Mouse (Mus musculus): ENCODE data around the gene Zwint. TPM values are rescaled to one million over a fixed set of nuclear protein-coding genes. Genes with fewer than 3 reads are reported as not detected.

The Zwint gene
- total and polyA plus RNA-seq, 3 experiments, result 23.1 to 361 (median 207) TPM

- TF ChIP-seq GATA1 (IDR thresholded peaks at IDR 0.05; ENCODE audit: borderline replicate concordance, low read length) (no peak), CTCF (IDR thresholded peaks at IDR 0.05; ENCODE audit: low read depth, low read length) (no peak), POLR2AphosphoS5 (IDR thresholded peaks at IDR 0.05; ENCODE audit: insufficient replicate concordance, low read depth, low read length) (no peak), TAL1 (conservative IDR thresholded peaks at IDR 0.05; ENCODE audit: low read depth, low read length) (no peak)
- Histone ChIP-seq H3K4me3 (ENCODE audit: low read depth, low read length) (no peak overlapping the region), H3K4me1 (ENCODE audit: insufficient read depth, low read depth, low read length) (peaks cover 10% of the 10 kb centered on the region), H3K36me3 (replicated peaks) (peaks cover 3% of the 10 kb centered on the region), H3K27me3 (ENCODE audit: insufficient read depth, low read length) (peaks cover 10% of the 10 kb centered on the region; the same call in 1 of the 2 replicates), H3K9me3 (replicated peaks) (no peaks in the 10 kb centered on the region)
- ATAC-seq (ENCODE audit: extremely low read depth, insufficient number of reproducible peaks, low FRiP score, poor library complexity, severe bottlenecking), result no peak
- no peak for DNase-seq (ENCODE audit: low spot score)
Measured at GRCm38 (mm10) chr10:72650867-72651266, 3.8 kb upstream of the Zwint start.

- ATAC-seq (ENCODE audit: extremely low read depth, insufficient number of reproducible peaks, low FRiP score, poor library complexity, severe bottlenecking), result no peak
- TF ChIP-seq POLR2AphosphoS5 (IDR thresholded peaks at IDR 0.05; ENCODE audit: insufficient replicate concordance, low read depth, low read length) (no peak), GATA1 (IDR thresholded peaks at IDR 0.05; ENCODE audit: borderline replicate concordance, low read length) (no peak), TAL1 (conservative IDR thresholded peaks at IDR 0.05; ENCODE audit: low read depth, low read length) (no peak), GATA2 (IDR thresholded peaks at IDR 0.05; ENCODE audit: borderline replicate concordance, low read depth, low read length) (no peak)
- H3K36me3 ChIP-seq (replicated peaks), result peaks cover 31% of the 10 kb centered on the region
- peaks cover 6% of the 10 kb centered on the region; the same call in 1 of the 2 replicates for H3K27me3 ChIP-seq (ENCODE audit: insufficient read depth, low read length)
- peaks cover 27% of the 10 kb centered on the region for H3K4me1 ChIP-seq (ENCODE audit: insufficient read depth, low read depth, low read length)
- no peak for DNase-seq (ENCODE audit: low spot score)
- H3K9me3 ChIP-seq (replicated peaks), result no peaks in the 10 kb centered on the region
- H3K4me3 ChIP-seq (ENCODE audit: low read depth, low read length), result peak overlapping the region; percentile 23; the same call in 1 of the 2 replicates
Measured at GRCm38 (mm10) chr10:72653797-72654196, 848 bp upstream of the Zwint start.

DNA sequence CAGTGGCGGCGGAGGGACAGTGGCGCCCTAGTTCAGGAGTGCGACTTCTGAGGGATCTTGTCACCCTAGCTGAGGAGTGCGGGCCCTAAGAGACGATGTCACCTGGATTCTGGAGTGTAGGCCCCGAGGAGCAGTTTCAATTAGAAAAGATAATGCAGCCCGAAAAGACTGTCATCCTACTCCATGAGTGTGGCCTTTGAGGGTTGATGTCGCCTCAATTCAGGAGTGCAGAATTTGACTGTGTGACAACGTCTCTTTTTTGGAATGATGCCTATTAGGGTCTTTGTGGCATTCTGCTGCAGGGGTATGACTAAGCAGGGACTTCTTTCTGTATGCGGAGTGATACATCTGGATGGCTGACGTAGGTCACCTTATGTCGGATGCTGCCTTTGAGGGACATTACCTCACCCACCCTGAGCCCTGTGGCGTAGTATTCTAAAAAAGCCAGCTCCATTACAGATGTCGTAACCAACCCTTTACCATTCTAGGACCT is 418 bp downstream of the Zwint start:
- H3K4me3 ChIP-seq (ENCODE audit: low read depth, low read length), result peak overlapping the region; percentile 82
- peaks cover 6% of the 10 kb centered on the region; the same call in 1 of the 2 replicates for H3K27me3 ChIP-seq (ENCODE audit: insufficient read depth, low read length)
- TF ChIP-seq POLR2AphosphoS5 (IDR thresholded peaks at IDR 0.05; ENCODE audit: insufficient replicate concordance, low read depth, low read length) (no peak), TAL1 (conservative IDR thresholded peaks at IDR 0.05; ENCODE audit: low read depth, low read length) (no peak), GATA2 (IDR thresholded peaks at IDR 0.05; ENCODE audit: borderline replicate concordance, low read depth, low read length) (no peak), CTCF (IDR thresholded peaks at IDR 0.05; ENCODE audit: low read depth, low read length) (no peak), GATA1 (IDR thresholded peaks at IDR 0.05; ENCODE audit: borderline replicate concordance, low read length) (no peak)
- peaks cover 27% of the 10 kb centered on the region for H3K4me1 ChIP-seq (ENCODE audit: insufficient read depth, low read depth, low read length)
- peaks cover 43% of the 10 kb centered on the region for H3K36me3 ChIP-seq (replicated peaks)
- ATAC-seq (ENCODE audit: extremely low read depth, insufficient number of reproducible peaks, low FRiP score, poor library complexity, severe bottlenecking) (peak; percentile 42), DNase-seq (ENCODE audit: low spot score) (peak; percentile 40)
- H3K9me3 ChIP-seq (replicated peaks), result 0 out of 2 replicates have a peak, but pooled peaks cover 1% of the 10 kb centered on the region

- H3K36me3 ChIP-seq (replicated peaks), result peaks cover 79% of the 10 kb centered on the region
- TF ChIP-seq GATA1 (IDR thresholded peaks at IDR 0.05; ENCODE audit: borderline replicate concordance, low read length) (no peak), GATA2 (IDR thresholded peaks at IDR 0.05; ENCODE audit: borderline replicate concordance, low read depth, low read length) (no peak), POLR2AphosphoS5 (IDR thresholded peaks at IDR 0.05; ENCODE audit: insufficient replicate concordance, low read depth, low read length) (no peak), CTCF (IDR thresholded peaks at IDR 0.05; ENCODE audit: low read depth, low read length) (no peak), TAL1 (conservative IDR thresholded peaks at IDR 0.05; ENCODE audit: low read depth, low read length) (no peak)
- H3K27me3 ChIP-seq (ENCODE audit: insufficient read depth, low read length), result no peaks in the 10 kb centered on the region
- no peak overlapping the region for H3K4me3 ChIP-seq (ENCODE audit: low read depth, low read length)
- DNase-seq (ENCODE audit: low spot score) (no peak), ATAC-seq (ENCODE audit: extremely low read depth, insufficient number of reproducible peaks, low FRiP score, poor library complexity, severe bottlenecking) (no peak)
- peaks cover 28% of the 10 kb centered on the region for H3K4me1 ChIP-seq (ENCODE audit: insufficient read depth, low read depth, low read length)
- 0 out of 2 replicates have a peak, but pooled peaks cover 1% of the 10 kb centered on the region for H3K9me3 ChIP-seq (replicated peaks)
Measured at GRCm38 (mm10) chr10:72659198-72659597, 4.6 kb downstream of the Zwint start.

- DNase-seq (ENCODE audit: low spot score) (no peak), ATAC-seq (ENCODE audit: extremely low read depth, insufficient number of reproducible peaks, low FRiP score, poor library complexity, severe bottlenecking) (no peak)
- 0 out of 2 replicates have a peak, but pooled peaks cover 1% of the 10 kb centered on the region for H3K9me3 ChIP-seq (replicated peaks)
- TF ChIP-seq POLR2AphosphoS5 (IDR thresholded peaks at IDR 0.05; ENCODE audit: insufficient replicate concordance, low read depth, low read length) (no peak), GATA1 (IDR thresholded peaks at IDR 0.05; ENCODE audit: borderline replicate concordance, low read length) (no peak), CTCF (IDR thresholded peaks at IDR 0.05; ENCODE audit: low read depth, low read length) (no peak), TAL1 (conservative IDR thresholded peaks at IDR 0.05; ENCODE audit: low read depth, low read length) (no peak), GATA2 (IDR thresholded peaks at IDR 0.05; ENCODE audit: borderline replicate concordance, low read depth, low read length) (no peak)
- no peaks in the 10 kb centered on the region for H3K27me3 ChIP-seq (ENCODE audit: insufficient read depth, low read length)
- peaks cover 88% of the 10 kb centered on the region for H3K36me3 ChIP-seq (replicated peaks)
- peaks cover 28% of the 10 kb centered on the region for H3K4me1 ChIP-seq (ENCODE audit: insufficient read depth, low read depth, low read length)
- no peak overlapping the region for H3K4me3 ChIP-seq (ENCODE audit: low read depth, low read length)
Measured at GRCm38 (mm10) chr10:72660350-72660749, 5.7 kb downstream of the Zwint start.

- peaks cover 4% of the 10 kb centered on the region; the same call in 1 of the 2 replicates for H3K4me1 ChIP-seq (ENCODE audit: insufficient read depth, low read depth, low read length)
- no peak overlapping the region for H3K4me3 ChIP-seq (ENCODE audit: low read depth, low read length)
- DNase-seq (ENCODE audit: low spot score) (no peak), ATAC-seq (ENCODE audit: extremely low read depth, insufficient number of reproducible peaks, low FRiP score, poor library complexity, severe bottlenecking) (no peak)
- H3K36me3 ChIP-seq (replicated peaks), result peaks cover 68% of the 10 kb centered on the region
- TF ChIP-seq GATA1 (IDR thresholded peaks at IDR 0.05; ENCODE audit: borderline replicate concordance, low read length), result no peak
- TF ChIP-seq POLR2AphosphoS5 (IDR thresholded peaks at IDR 0.05; ENCODE audit: insufficient replicate concordance, low read depth, low read length), result no peak
- no peak for TF ChIP-seq GATA2 (IDR thresholded peaks at IDR 0.05; ENCODE audit: borderline replicate concordance, low read depth, low read length)
- TF ChIP-seq TAL1 (conservative IDR thresholded peaks at IDR 0.05; ENCODE audit: low read depth, low read length), result no peak
- no peak for TF ChIP-seq CTCF (IDR thresholded peaks at IDR 0.05; ENCODE audit: low read depth, low read length)
- H3K9me3 ChIP-seq (replicated peaks), result no peaks in the 10 kb centered on the region
- H3K27me3 ChIP-seq (ENCODE audit: insufficient read depth, low read length), result no peaks in the 10 kb centered on the region
Measured at GRCm38 (mm10) chr10:72667856-72668255, 13.2 kb downstream of the Zwint start.
